In the genomic region with DNA sequence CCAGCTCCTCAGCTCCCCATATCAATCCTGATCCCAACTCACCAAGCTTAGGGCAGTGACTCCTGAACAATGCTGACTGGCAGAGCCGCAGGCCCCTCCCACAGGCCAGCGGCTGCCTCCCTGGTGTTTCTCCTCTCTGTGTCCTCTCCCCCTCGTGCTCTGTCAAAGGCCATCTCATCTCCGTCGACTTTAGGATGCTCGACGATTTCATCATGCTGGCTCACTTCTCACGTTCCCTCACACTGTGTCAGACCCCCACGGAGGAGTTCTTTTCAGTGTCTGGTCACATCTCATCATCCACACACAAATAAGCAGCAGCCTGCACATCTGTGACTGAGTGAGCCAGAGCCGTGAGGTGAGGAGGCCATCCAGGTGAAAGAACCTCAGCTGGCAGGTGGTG, we compare ENCODE assay signal across 19 mouse cellular contexts.
DNase-seq lines count a peak whose midpoint lies in the region; ATAC-seq and TF ChIP-seq lines count a peak whose summit lies in the region.
"Had no signal": no experiment of that assay in that cellular context is flagged by ENCODE, and none has a peak within 500 bp of the region (broad histone marks: within the 10 kb centered on the region; RNA-seq: fewer than 3 reads in every experiment).

No protein-coding gene starts in this region.

- ATAC-seq in embryonic facial prominence, embryonic 12.5 days (ENCODE audit: insufficient number of reproducible peaks, insufficient read depth, low FRiP score, low TSS enrichment) = peak; percentile 56; the same call in 1 of the 2 replicates
- ATAC-seq in hindbrain, embryonic 12.5 days (ENCODE audit: low FRiP score) = peak; percentile 55; the same call in 1 of the 2 replicates
- no peak for ATAC-seq in midbrain, embryonic 14.5 days (ENCODE audit: low FRiP score, low TSS enrichment)
- ATAC-seq in intestine, embryonic 15.5 days = no peak
- ATAC-seq: Patski had no signal

- DNase-seq in cerebellum, postnatal 10 days = peak; percentile 26 to 31
- no peak for DNase-seq in cerebellum, adult 18-20 months
- DNase-seq in midbrain, embryonic 14.5 days = no peak
- DNase-seq in adrenal gland, adult (ENCODE audit: inconsistent age in 2 of 2, low spot score in 1 of 2) = no peak
- no peak for DNase-seq in lung, adult 2 months
- DNase-seq: adrenal gland, adult 2 months; cerebellum, postnatal 36 days; heart, adult 18-20 months; heart, postnatal 14 days; kidney, adult 11 months; lung, postnatal 10 days; right cerebral cortex, postnatal 25 days; thymus, adult 2 months had no signal

- no peaks in the 10 kb centered on the region for H3K27me3 ChIP-seq in embryonic facial prominence, embryonic 12.5 days
- no peaks in the 10 kb centered on the region for H3K27me3 ChIP-seq in hindbrain, embryonic 12.5 days
- no peaks in the 10 kb centered on the region for H3K27me3 ChIP-seq in midbrain, embryonic 14.5 days (ENCODE audit: control insufficient read depth, insufficient read depth, low read length)
- no peaks in the 10 kb centered on the region for H3K27me3 ChIP-seq in intestine, embryonic 15.5 days (replicated peaks)
- H3K27me3 ChIP-seq: limb, embryonic 15.5 days; Patski had no signal

- no peaks in the 10 kb centered on the region for H3K9me3 ChIP-seq in embryonic facial prominence, embryonic 12.5 days
- H3K9me3 ChIP-seq in hindbrain, embryonic 12.5 days (replicated peaks) = no peaks in the 10 kb centered on the region
- no peaks in the 10 kb centered on the region for H3K9me3 ChIP-seq in midbrain, embryonic 14.5 days (ENCODE audit: control insufficient read depth, low read length)
- no peaks in the 10 kb centered on the region for H3K9me3 ChIP-seq in intestine, embryonic 15.5 days
- H3K9me3 ChIP-seq: limb, embryonic 15.5 days had no signal

- no peak overlapping the region for H3K9ac ChIP-seq in embryonic facial prominence, embryonic 12.5 days
- 0 out of 2 replicates have a peak overlapping the region, but pooled peaks have one; percentile 27 for H3K9ac ChIP-seq in hindbrain, embryonic 12.5 days
- no peak overlapping the region for H3K9ac ChIP-seq in midbrain, embryonic 14.5 days (replicated peaks; ENCODE audit: low read length)
- H3K9ac ChIP-seq in intestine, embryonic 15.5 days = no peak overlapping the region
- H3K9ac ChIP-seq: limb, embryonic 15.5 days had no signal

- H3K4me1 ChIP-seq in embryonic facial prominence, embryonic 12.5 days = no peaks in the 10 kb centered on the region
- peaks cover 30% of the 10 kb centered on the region for H3K4me1 ChIP-seq in hindbrain, embryonic 12.5 days
- peaks cover 21% of the 10 kb centered on the region; the same call in 1 of the 2 replicates for H3K4me1 ChIP-seq in midbrain, embryonic 14.5 days (ENCODE audit: control insufficient read depth, insufficient read depth, low read length)
- H3K4me1 ChIP-seq in lung, adult 2 months (ENCODE audit: control insufficient read depth, insufficient read depth, low read length) = no peaks in the 10 kb centered on the region
- no peaks in the 10 kb centered on the region for H3K4me1 ChIP-seq in intestine, embryonic 15.5 days (replicated peaks)
- H3K4me1 ChIP-seq: limb, embryonic 15.5 days had no signal

- H3K4me3 ChIP-seq in embryonic facial prominence, embryonic 12.5 days = no peak overlapping the region
- no peak overlapping the region for H3K4me3 ChIP-seq in hindbrain, embryonic 12.5 days
- H3K4me3 ChIP-seq in midbrain, embryonic 14.5 days (replicated peaks; ENCODE audit: low read depth, low read length) = no peak overlapping the region
- no peak overlapping the region for H3K4me3 ChIP-seq in lung, adult 2 months (replicated peaks; ENCODE audit: extremely low read depth, low read depth, low read length)
- no peak overlapping the region for H3K4me3 ChIP-seq in intestine, embryonic 15.5 days (replicated peaks)
- H3K4me3 ChIP-seq: left cerebral cortex, adult 2 months; limb, embryonic 15.5 days had no signal

- no peak overlapping the region for H3K4me2 ChIP-seq in embryonic facial prominence, embryonic 12.5 days (replicated peaks)
- no peak overlapping the region for H3K4me2 ChIP-seq in hindbrain, embryonic 12.5 days (replicated peaks)
- no peak overlapping the region for H3K4me2 ChIP-seq in midbrain, embryonic 14.5 days (ENCODE audit: low read length)
- H3K4me2 ChIP-seq in intestine, embryonic 15.5 days (replicated peaks) = no peak overlapping the region
- H3K4me2 ChIP-seq: limb, embryonic 15.5 days had no signal

- TF ChIP-seq CTCF in lung, adult 2 months (IDR thresholded peaks at IDR 0.05; ENCODE audit: insufficient read depth, low read length) = no peak

- no peaks in the 10 kb centered on the region for H3K36me3 ChIP-seq in embryonic facial prominence, embryonic 12.5 days
- H3K36me3 ChIP-seq in hindbrain, embryonic 12.5 days = peaks cover 14% of the 10 kb centered on the region
- H3K36me3 ChIP-seq in midbrain, embryonic 14.5 days (ENCODE audit: control insufficient read depth, insufficient read depth, low read length) = peaks cover 14% of the 10 kb centered on the region
- no peaks in the 10 kb centered on the region for H3K36me3 ChIP-seq in intestine, embryonic 15.5 days
- H3K36me3 ChIP-seq: limb, embryonic 15.5 days had no signal

- no peak for TF ChIP-seq POLR2A in lung, adult 2 months (IDR thresholded peaks at IDR 0.05; ENCODE audit: borderline replicate concordance, extremely low read depth, low read depth, low read length)

- no peak overlapping the region for H3K27ac ChIP-seq in embryonic facial prominence, embryonic 12.5 days
- peak overlapping the region; percentile 52; the same call in 1 of the 2 replicates for H3K27ac ChIP-seq in hindbrain, embryonic 12.5 days
- H3K27ac ChIP-seq in midbrain, embryonic 14.5 days (replicated peaks; ENCODE audit: low read depth, low read length) = peak overlapping the region; percentile 43
- H3K27ac ChIP-seq in intestine, embryonic 15.5 days = no peak overlapping the region
- H3K27ac ChIP-seq: left cerebral cortex, adult 2 months; limb, embryonic 15.5 days had no signal

- WGBS in embryonic facial prominence, embryonic 12.5 days = 32% methylated on average over 10 of the region's 10 CpGs
- WGBS in hindbrain, embryonic 12.5 days = 21% methylated on average over 10 of the region's 10 CpGs
- 20% methylated on average over 10 of the region's 10 CpGs for WGBS in midbrain, embryonic 14.5 days
- 32% methylated on average over 10 of the region's 10 CpGs for WGBS in lung, adult 2 months
- WGBS in intestine, embryonic 15.5 days = 34% methylated on average over 10 of the region's 10 CpGs

Comparison
In these comparisons a context has a peak if more than half of its experiments do, and no peak if none do; other contexts are left out.
1. DNase-seq: peak in cerebellum, postnatal 10 days (2 of 2); none in cerebellum, adult 18-20 months (0 of 2), midbrain, embryonic 14.5 days (single experiment), adrenal gland, adult (0 of 2) and lung, adult 2 months (single experiment).
2. ATAC-seq: peak in embryonic facial prominence, embryonic 12.5 days (single experiment) and hindbrain, embryonic 12.5 days (single experiment); none in midbrain, embryonic 14.5 days (single experiment) and intestine, embryonic 15.5 days (single experiment).
3. H3K27ac ChIP-seq: peak in hindbrain, embryonic 12.5 days (single experiment) and midbrain, embryonic 14.5 days (single experiment); none in embryonic facial prominence, embryonic 12.5 days (single experiment) and intestine, embryonic 15.5 days (single experiment).